Mouse (Mus musculus): Measurements from ENCODE around the gene Ints3. TPM values are rescaled to one million over a fixed set of nuclear protein-coding genes. Genes with fewer than 3 reads are reported as not detected.
A peak's percentile ranks its signal among the peaks of the same experiment; 100 is the strongest.

The Ints3 gene
- 9.2 and 9.7 TPM in 2 replicates for polyA plus RNA-seq (2015; fragmentation: Nextera tagmentation; extraction: Ambion mirVana)

DNA sequence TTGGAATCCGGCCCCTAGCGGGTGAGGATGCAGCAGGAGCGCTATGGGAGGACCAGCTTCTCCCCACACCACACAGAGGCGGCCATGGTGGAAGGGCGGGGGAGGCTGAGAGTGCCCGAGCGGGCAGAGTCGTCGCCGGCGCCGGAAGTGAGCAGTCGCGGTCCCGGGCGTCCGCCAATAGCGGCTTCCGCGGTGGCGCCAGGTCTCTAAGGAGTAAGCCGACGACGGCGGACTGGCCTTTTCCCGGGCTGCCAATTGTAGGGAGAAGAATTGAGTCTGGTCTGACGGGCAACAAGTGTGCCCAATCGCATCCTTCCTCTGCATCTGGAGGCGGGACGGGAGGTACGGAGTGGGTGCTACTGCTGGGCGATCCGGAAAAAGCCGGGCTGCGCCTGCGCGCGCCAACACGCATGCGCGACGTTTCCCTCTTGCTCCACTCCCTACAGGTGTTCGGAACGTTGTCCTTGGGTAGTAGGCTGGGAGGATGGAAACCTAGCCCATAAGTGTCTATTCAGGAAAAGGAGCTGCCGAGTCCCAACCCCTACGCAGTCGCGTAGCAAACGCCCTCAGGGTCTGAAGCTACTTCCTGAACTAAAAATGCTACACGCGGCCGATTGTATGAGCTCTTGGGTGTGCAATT is at the start of gene Ints3:
Ints3 (minus strand) TSS at position 242 of the 640 bp plus-strand sequence.
- H3K4me1 ChIP-seq (replicated peaks; ENCODE audit: control insufficient read depth, insufficient read depth), result 0 out of 2 replicates have a peak, but pooled peaks cover 9% of the 10 kb centered on the region
- under 1% methylated on average over 38 of the region's 52 CpGs for WGBS
- H3K4me3 ChIP-seq (ENCODE audit: low read depth, low read length), result peak within 1 kb of the TSS; percentile 73
- TF ChIP-seq EP300 (optimal IDR thresholded peaks at IDR 0.05) (no peak), CTCF (IDR thresholded peaks at IDR 0.05; ENCODE audit: low read depth) (peak; percentile 6; the same call in 1 of the 2 replicates)
- H3K27ac ChIP-seq (replicated peaks), result peak within 1 kb of the TSS; percentile 98
- ATAC-seq (ENCODE audit: low FRiP score, low TSS enrichment) (peak; percentile 100), DNase-seq (ENCODE audit: low spot score) (peak; percentile 99)
- no peaks in the 10 kb centered on the region for H3K27me3 ChIP-seq (ENCODE audit: control insufficient read depth, insufficient read depth, low read length)
- no peaks in the 10 kb centered on the region for H3K36me3 ChIP-seq (ENCODE audit: control insufficient read depth, insufficient read depth, low read length)
- H3K9ac ChIP-seq (ENCODE audit: low read length), result peak within 1 kb of the TSS; percentile 91
- peak within 1 kb of the TSS; percentile 87 for H3K4me2 ChIP-seq (replicated peaks; ENCODE audit: low read depth)
- H3K9me3 ChIP-seq (ENCODE audit: control insufficient read depth, low read length), result no peaks in the 10 kb centered on the region

DNA sequence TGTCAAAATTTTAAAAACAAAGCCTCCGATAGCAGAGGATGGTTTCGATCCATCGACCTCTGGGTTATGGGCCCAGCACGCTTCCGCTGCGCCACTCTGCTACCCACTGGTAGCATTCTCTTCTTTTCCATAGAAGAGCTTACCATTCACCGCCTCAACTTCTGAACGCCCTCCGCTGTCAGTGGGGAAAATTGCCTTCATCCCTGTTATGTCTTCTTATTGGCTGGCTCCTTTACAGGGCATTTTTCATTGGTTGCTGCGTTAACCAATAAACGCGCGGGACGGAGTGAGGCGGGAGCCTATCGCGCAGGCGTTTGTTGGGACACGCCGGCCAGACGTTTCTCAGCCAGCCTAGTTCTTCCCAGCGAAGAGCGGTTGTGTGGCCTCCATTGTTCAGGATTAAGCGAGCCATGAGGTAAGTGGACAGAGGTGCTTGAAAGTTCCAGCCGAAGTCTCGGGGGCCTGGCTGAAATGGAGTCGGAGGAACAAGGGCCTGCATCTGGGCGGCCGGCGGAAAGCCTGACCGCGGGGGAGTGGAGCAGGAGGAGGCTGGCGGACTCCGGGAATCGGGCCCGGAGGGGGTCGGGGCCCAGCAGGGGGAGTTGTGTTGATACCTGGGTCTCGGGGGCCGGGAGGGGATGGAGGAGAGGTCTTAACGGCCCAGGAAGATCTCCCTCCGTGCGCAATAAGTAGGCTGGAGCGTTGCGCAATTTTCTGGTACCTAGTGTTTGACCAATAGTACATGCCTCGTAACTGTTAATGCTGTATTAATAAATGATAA is 42.6 kb upstream of the Ints3 start, which contains the start of gene Ilf2:
Ilf2 (plus strand) TSS at position 296 of the 781 bp plus-strand sequence.
- Histone ChIP-seq H3K4me3 (ENCODE audit: low read depth, low read length) (peak within 1 kb of the TSS; percentile 74), H3K9ac (ENCODE audit: low read length) (peak within 1 kb of the TSS; percentile 83), H3K4me2 (replicated peaks; ENCODE audit: low read depth) (peak within 1 kb of the TSS; percentile 58), H3K9me3 (ENCODE audit: control insufficient read depth, low read length) (no peaks in the 10 kb centered on the region), H3K4me1 (replicated peaks; ENCODE audit: control insufficient read depth, insufficient read depth) (no peaks in the 10 kb centered on the region), H3K36me3 (ENCODE audit: control insufficient read depth, insufficient read depth, low read length) (peaks cover 9% of the 10 kb centered on the region), H3K27me3 (ENCODE audit: control insufficient read depth, insufficient read depth, low read length) (no peaks in the 10 kb centered on the region), H3K27ac (replicated peaks) (peak within 1 kb of the TSS; percentile 90)
- peak; percentile 99 for ATAC-seq (ENCODE audit: low FRiP score, low TSS enrichment)
- under 1% methylated on average over 45 of the region's 45 CpGs for WGBS
- TF ChIP-seq EP300 (optimal IDR thresholded peaks at IDR 0.05) (peak; percentile 95), CTCF (IDR thresholded peaks at IDR 0.05; ENCODE audit: low read depth) (peak; percentile 68)
- peak; percentile 95 for DNase-seq (ENCODE audit: low spot score)

DNA sequence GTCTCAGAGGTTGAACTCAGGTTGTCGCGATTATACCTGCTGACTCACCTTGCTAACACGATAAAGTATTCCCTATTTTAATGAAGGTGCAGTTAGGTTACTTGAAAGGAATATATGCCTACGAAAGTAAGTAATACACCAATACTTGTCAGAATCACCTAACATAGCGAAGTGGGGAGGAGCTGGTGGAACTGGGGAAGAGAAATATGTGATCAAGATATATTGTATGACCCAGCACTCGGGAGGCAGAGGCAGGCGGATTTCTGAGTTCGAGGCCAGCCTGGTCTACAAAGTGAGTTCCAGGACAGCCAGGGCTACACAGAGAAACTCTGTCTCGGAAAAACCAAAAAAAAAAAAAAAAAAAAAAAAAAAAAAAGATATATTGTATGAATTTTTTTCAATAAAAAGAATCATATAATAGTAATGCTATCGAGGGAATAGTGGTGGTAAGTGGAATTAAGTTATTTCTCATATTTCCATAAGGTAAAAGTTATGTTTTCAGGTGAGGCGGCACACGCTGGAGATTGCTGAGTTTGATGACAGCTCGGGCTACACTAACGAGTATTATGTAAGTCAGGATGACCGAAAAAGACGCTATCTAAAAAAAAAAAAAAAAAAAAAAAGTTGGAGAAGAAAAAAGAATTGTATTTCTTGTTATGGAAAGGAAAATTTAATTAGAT is 41.9 kb upstream of the Ints3 start:
- WGBS, result 34% methylated on average over 15 of the region's 16 CpGs
- ATAC-seq (ENCODE audit: low FRiP score, low TSS enrichment), result no peak
- no peak for TF ChIP-seq CTCF (IDR thresholded peaks at IDR 0.05; ENCODE audit: low read depth)
- no peak for TF ChIP-seq EP300 (optimal IDR thresholded peaks at IDR 0.05)

DNA sequence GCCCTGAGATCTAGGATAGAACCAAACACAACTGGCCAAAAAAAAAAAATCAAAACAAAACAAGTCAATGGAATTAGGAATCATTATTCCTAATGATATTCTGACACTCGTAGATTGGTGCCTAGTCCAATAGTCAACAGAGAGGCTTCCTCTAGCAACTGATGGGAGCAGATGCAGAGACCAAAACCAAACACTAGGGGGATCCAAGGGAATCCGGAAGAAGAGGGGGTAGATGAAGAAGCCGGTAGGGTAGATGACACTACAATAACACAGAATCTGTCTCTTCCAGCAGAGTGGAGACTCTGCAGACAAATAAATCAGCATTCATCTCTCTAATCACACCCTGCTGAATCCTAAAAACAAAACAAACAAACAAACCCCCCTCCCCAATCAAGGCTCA is 38.8 kb upstream of the Ints3 start:
- Histone ChIP-seq H3K4me1 (replicated peaks; ENCODE audit: control insufficient read depth, insufficient read depth) (no peaks in the 10 kb centered on the region), H3K36me3 (ENCODE audit: control insufficient read depth, insufficient read depth, low read length) (no peaks in the 10 kb centered on the region), H3K4me2 (replicated peaks; ENCODE audit: low read depth) (no peak overlapping the region), H3K9me3 (ENCODE audit: control insufficient read depth, low read length) (no peaks in the 10 kb centered on the region), H3K9ac (ENCODE audit: low read length) (no peak overlapping the region), H3K27ac (replicated peaks) (no peak overlapping the region), H3K4me3 (ENCODE audit: low read depth, low read length) (no peak overlapping the region), H3K27me3 (ENCODE audit: control insufficient read depth, insufficient read depth, low read length) (no peaks in the 10 kb centered on the region)
- ATAC-seq (ENCODE audit: low FRiP score, low TSS enrichment), result no peak
- peak; percentile 40 for DNase-seq (ENCODE audit: low spot score)
- TF ChIP-seq EP300 (optimal IDR thresholded peaks at IDR 0.05) (no peak), CTCF (IDR thresholded peaks at IDR 0.05; ENCODE audit: low read depth) (peak; percentile 74)
- 18% methylated on average over 3 of the region's 3 CpGs for WGBS

More for the DNA sequence above, 41.9 kb upstream of the Ints3 start:
- Histone ChIP-seq H3K27ac (replicated peaks) (no peak overlapping the region), H3K4me3 (ENCODE audit: low read depth, low read length) (peak overlapping the region; percentile 21), H3K4me1 (replicated peaks; ENCODE audit: control insufficient read depth, insufficient read depth) (no peaks in the 10 kb centered on the region), H3K27me3 (ENCODE audit: control insufficient read depth, insufficient read depth, low read length) (no peaks in the 10 kb centered on the region), H3K4me2 (replicated peaks; ENCODE audit: low read depth) (peak overlapping the region; percentile 21; the same call in 1 of the 2 replicates), H3K9ac (ENCODE audit: low read length) (no peak overlapping the region), H3K36me3 (ENCODE audit: control insufficient read depth, insufficient read depth, low read length) (peaks cover 3% of the 10 kb centered on the region; the same call in 1 of the 2 replicates), H3K9me3 (ENCODE audit: control insufficient read depth, low read length) (no peaks in the 10 kb centered on the region)
- DNase-seq (ENCODE audit: low spot score), result no peak

DNA sequence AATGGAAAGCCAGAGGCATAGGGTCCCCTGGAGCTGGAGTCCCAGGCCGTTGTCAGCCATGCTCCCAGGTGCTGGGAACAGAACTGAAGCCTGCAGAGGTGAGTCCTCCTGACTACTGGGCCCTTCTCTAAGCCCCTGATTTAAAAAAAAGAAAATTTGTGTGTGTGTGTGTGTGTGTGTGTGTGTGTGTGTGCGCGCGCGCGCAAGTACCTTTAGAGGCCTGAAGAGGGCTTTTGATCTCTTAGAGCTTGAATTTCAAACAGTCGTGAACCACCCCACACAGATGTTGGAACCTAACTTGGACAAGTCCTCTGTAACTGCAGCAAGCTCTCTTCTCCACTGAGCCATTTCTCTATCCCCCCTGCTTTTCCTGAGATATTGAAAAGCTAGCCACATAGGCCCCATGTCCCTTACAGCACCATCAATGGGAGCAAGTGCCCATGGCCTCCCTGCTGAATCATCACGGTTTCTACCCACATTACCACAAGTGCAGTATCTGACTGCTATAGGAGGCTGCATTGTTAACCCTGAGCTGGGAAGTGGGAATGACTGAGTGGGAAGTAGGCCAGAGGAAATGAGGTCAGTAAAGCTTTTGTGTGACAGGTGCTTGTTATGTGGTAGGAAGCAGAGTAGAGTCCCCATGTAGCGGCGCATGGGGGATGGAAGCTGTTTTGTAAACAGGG is 34.3 kb upstream of the Ints3 start:
- ATAC-seq (ENCODE audit: low FRiP score, low TSS enrichment) (no peak), DNase-seq (ENCODE audit: low spot score) (no peak)
- 96% methylated on average over 10 of the region's 10 CpGs for WGBS
- Histone ChIP-seq H3K4me2 (replicated peaks; ENCODE audit: low read depth) (no peak overlapping the region), H3K9me3 (ENCODE audit: control insufficient read depth, low read length) (no peaks in the 10 kb centered on the region), H3K27ac (replicated peaks) (no peak overlapping the region), H3K36me3 (ENCODE audit: control insufficient read depth, insufficient read depth, low read length) (no peaks in the 10 kb centered on the region), H3K4me3 (ENCODE audit: low read depth, low read length) (no peak overlapping the region), H3K9ac (ENCODE audit: low read length) (no peak overlapping the region), H3K27me3 (ENCODE audit: control insufficient read depth, insufficient read depth, low read length) (no peaks in the 10 kb centered on the region), H3K4me1 (replicated peaks; ENCODE audit: control insufficient read depth, insufficient read depth) (no peaks in the 10 kb centered on the region)
- TF ChIP-seq CTCF (IDR thresholded peaks at IDR 0.05; ENCODE audit: low read depth) (no peak), EP300 (optimal IDR thresholded peaks at IDR 0.05) (no peak)

Measured in stomach, postnatal 0 days (tissue).